Mouse (Mus musculus) left cerebral cortex, postnatal 25 days (tissue): ENCODE results near the gene Ttc39b. TPM values are rescaled to one million over a fixed set of nuclear protein-coding genes. Genes with fewer than 3 reads are reported as not detected.
A peak's percentile ranks its signal among the peaks of the same experiment; 100 is the strongest.

Experiments used
- DNase-seq, 2 experiments: peaks; one replicate each; pipeline ENCODE4 v3.0.0; 2022; ENCODE audit warnings: low spot score in 2 of 2, mixed read lengths in 1 of 2
- intact Hi-C: fragments of 180-260 bp; cut with DNase I; formaldehyde crosslinking; loops from one replicate; pipeline ENCODE4 v1.15.1; 2025
- total RNA-seq, 2 experiments: library from RNA; stranded (reverse); gene quantifications; 2 replicates each; pipeline ENCODE4 v1.2.3; 2021

Gene Ttc39b
- total RNA-seq, 2 experiments from 2014 or later, result 61.7 to 66.5 TPM

GRCm38 (mm10) chr4:83284768-83285350, 39.2 kb downstream of the Ttc39b start:
- intact Hi-C loops, result loop anchor here (5.0 kb wide), 1 partner anchor 132 kb away; the partner anchor contains the start of gene Snapc3
- DNase-seq, result peak; percentile 48 to 75

DNA sequence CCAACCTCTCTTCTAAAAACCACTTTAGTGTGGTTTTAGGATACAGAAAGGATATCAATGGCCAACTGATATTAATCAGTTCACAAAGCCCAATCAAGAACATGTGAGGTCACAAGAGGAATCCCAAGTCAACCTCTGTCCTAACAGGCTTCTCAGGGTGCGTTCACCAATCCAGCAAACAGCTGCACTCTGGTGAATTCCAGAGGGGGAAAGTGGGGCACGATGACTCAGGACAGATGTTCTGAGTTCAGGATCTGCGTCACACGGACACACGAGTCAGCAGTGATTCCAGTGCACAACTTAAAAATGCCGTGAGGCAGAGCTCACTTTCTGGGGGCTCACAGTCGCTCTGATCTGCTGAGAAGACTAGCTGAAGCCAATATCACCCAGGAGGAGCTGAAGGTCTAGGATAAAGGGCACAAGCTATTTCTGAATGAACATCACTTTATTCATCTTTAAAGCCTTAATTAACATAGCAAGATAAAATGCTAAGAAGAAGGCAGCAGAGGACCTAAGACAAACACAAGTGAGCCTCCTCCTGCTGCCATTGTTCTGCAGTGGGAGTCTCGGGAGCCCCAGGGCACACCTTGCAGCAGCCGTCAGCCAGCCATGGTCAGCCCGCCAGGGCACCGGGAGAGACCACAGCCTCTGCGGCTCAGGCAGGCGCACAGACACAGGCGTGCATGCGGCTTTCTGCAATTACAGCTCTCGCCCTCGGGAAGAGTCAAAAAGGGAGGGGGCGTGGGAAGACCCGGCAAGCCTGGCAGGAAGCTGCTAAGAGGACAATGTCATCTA, 39.9 kb downstream of the Ttc39b start:
- peak; percentile 38 to 70 for DNase-seq
- intact Hi-C loops, result loop anchor here (5.0 kb wide), 1 partner anchor 133 kb away; the partner anchor contains the start of gene Snapc3

DNA sequence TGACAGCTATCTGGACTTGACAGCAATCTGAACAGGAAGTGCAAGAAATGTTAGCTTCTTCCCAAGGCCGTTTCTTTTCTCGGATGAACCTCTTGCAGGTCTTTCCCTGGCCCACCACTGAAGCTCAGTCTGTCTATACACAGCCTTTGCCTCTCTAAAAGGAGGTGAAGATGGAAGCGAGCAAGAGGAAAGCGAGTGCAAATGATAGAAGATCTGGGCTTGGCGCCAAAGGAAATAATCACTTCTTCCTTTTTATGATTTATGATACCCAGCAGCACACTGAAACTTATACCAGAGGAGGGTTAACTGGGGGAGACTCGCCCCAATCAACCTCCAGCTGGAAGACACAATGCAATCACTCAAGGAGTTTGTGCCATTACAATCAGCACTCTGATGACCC, 41.6 kb downstream of the Ttc39b start:
- DNase-seq, result no peak
- intact Hi-C loops, result loop anchor here (5.0 kb wide), 1 partner anchor 135 kb away; the partner anchor contains the start of gene Snapc3

DNA sequence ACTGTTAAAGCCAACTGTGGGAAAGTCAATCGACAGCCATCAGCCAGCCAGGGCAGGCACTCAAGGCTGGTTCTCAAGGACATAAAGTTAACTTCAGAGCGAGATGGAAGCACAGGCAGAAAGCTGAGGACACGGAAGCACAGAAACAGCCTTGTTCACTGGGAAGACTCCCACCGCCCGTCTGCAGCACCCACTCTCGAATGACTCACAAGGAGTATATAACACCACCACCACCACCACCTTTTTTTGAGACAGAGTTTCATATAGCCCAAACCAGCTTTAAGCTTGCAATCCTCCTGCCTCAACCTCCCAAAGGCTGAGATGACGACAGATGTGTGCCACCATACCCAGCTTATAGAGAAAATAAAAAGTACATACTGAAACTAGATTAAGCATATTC, 44.8 kb downstream of the Ttc39b start:
- DNase-seq, result peak; percentile 36 to 88
- intact Hi-C loops, result no loop called here

- intact Hi-C loops, result no loop called here
- no peak for DNase-seq
These were observed 49.8 kb downstream of the Ttc39b start for GRCm38 (mm10) chr4:83274241-83274640.

DNA sequence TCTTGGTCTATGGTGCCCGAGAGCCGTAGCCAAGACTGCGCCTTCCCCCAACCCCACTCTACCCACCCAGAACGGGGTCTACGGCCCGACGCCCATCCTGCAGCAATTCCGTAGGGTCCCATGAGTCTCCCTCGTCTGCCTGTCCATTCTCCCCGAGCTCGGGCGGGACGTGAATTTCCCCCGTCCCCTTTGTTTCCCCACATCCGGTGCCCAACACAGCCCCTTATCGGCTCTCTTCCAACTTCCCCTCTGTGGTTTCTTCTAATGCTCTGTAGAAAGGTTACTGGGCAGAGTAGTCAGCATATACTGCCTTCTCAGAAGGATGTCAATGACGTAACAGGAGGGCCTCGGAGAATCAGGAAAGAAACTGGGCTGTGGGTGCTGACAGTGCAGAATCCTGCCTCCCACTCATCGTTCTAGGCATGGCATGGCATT, 50.4 kb downstream of the Ttc39b start:
- intact Hi-C loops, result no loop called here
- DNase-seq, result peak in 1 of 2 experiments; percentile 68

DNA sequence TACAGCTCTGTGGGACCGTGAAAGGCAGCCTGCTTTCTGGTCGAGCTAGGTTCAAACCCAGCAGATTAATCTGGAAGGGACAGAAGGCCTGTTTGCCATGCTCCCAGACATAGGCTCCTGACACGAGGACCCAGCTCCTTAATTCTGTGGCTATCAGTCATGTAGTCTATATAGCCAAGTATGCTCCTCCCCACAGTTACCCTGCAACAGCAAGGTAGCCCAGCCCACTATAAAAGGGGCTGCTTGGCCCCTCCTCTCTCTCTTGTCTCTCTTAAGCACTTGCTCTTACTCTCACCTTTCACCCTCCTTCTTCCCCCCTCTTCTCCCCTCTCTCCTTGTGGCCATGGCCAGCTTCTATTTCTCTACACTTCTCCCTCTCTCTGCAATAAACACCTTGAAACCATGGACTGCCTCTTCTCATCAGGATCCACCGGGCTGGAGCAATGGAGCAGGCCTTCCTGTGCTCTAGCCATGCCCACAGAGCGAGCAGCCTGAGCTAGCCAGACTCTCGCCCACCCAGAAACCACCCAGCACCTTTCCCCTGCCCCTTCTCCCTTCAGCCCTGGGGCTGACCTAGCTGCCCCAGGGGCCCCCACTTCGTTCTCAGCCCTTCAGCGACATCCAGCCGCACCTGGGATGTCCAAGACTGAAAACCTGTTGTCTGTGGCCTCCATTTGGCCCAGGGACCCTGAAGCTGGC, 51.0 kb downstream of the Ttc39b start:
- DNase-seq, result no peak

GRCm38 (mm10) chr4:83270481-83270880, 53.6 kb downstream of the Ttc39b start:
- DNase-seq, result no peak
- intact Hi-C loops, result no loop called here

More for the DNA sequence above, 51.0 kb downstream of the Ttc39b start:
- intact Hi-C loops, result no loop called here

- intact Hi-C loops, result no loop called here
- DNase-seq, result no peak
These were observed 54.4 kb downstream of the Ttc39b start for GRCm38 (mm10) chr4:83269614-83270013.

- DNase-seq, result no peak
- intact Hi-C loops, result no loop called here
These were observed 57.9 kb downstream of the Ttc39b start for GRCm38 (mm10) chr4:83265926-83266692.

DNA sequence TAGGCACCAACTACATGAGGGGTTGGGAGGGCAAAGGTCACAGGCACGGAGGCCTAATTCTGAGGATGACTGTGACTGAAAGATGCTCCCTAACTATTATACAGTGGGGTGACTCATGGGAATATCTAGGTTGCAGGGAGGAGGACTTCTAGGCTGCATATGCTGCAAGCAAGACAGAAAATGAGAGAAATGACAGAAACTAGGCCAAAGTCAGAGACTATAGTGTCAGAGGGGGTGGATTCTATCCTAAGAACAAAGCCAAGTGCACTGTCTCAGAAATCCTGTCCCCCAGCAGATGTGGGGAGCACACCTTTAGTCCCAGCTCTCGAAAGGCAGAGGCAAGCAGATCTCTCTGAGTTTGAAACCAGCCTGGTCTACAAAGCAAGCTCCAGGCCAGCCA, 59.2 kb downstream of the Ttc39b start:
- intact Hi-C loops, result loop anchor here (5.0 kb wide), 2 partner anchors 147 to 307 kb away; no protein-coding TSS in a partner anchor
- no peak for DNase-seq

DNA sequence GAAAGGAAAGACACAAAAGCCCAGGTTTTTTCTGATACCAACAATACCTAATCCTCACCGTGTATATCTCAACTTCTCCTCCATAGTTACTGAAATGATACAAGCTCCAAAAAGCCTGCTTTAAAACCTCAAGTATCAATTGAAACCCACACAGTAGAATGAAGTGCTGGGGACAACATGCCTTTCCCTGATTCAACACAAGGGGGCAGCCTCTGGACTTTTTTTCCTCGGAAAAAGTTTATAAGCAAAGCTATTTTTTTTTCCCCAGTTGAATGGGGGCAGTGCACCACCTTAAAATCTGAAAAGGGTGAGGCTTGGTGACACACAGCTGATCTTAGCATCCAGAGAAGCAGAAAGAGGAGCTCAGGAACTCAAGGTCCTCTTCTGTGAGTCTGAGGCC, 62.1 kb downstream of the Ttc39b start:
- DNase-seq, result peak in 1 of 2 experiments; percentile 39
- intact Hi-C loops, result loop anchor here (5.0 kb wide), 2 partner anchors 150 to 310 kb away; no protein-coding TSS in a partner anchor

GRCm38 (mm10) chr4:83259690-83260089, 64.4 kb downstream of the Ttc39b start:
- intact Hi-C loops, result loop anchor here (5.0 kb wide), 2 partner anchors 153 to 313 kb away; no protein-coding TSS in a partner anchor
- DNase-seq, result no peak

- DNase-seq, result no peak
- intact Hi-C loops, result no loop called here
These were observed 65.8 kb downstream of the Ttc39b start for GRCm38 (mm10) chr4:83258273-83258672.

- intact Hi-C loops, result no loop called here
- DNase-seq, result no peak
These were observed 66.5 kb downstream of the Ttc39b start for GRCm38 (mm10) chr4:83257279-83258260.

DNA sequence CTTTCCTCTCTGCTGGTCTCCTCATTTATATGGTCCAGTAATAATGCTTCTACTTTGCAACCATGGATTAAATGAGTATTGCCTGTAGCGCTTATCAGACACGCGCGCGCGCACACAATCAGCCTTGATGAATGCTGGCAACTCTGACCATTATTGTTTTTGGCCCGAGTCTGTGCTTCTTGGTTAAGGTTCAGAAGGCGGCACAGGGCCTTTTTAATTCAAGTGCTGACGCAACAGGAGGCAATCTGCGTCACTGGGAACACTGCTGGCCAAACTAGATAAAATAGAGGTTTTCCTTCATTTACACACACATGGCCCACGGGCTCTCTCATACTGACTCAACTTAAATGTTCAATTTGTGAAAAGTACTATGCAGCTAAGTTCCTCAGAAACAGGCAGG, 67.3 kb downstream of the Ttc39b start:
- DNase-seq, result no peak
- intact Hi-C loops, result no loop called here

GRCm38 (mm10) chr4:83254941-83255340, 69.1 kb downstream of the Ttc39b start:
- intact Hi-C loops, result no loop called here
- no peak for DNase-seq

GRCm38 (mm10) chr4:83253679-83254078, 70.4 kb downstream of the Ttc39b start:
- intact Hi-C loops, result no loop called here
- no peak for DNase-seq
